Mouse (Mus musculus) heart, postnatal 0 days (tissue): Measurements from ENCODE around the gene Rtbdn. TPM values are rescaled to one million over a fixed set of nuclear protein-coding genes. Genes with fewer than 3 reads are reported as not detected.

Experiments used
- ATAC-seq: fragments of 200-750 bp; cut with Nextera tagmentation; 2 replicates; pipeline ENCODE4 v1.8.0; 2017; ENCODE audit warnings: low read depth, moderate number of reproducible peaks, moderate library complexity; ENCODE audit not compliant: insufficient read depth
- DNase-seq: peaks from one replicate; pipeline ENCODE4 v3.0.0-alpha.2; 2016; ENCODE audit warnings: low spot score
- H3K27ac ChIP-seq: fragments of 300-500 bp; sonication (generic); 2 replicates; pipeline ENCODE4 v1.5.1; 2014; ENCODE audit warnings: low read depth, mild to moderate bottlenecking
- H3K27me3 ChIP-seq: fragments of 300-500 bp; sonication (generic); 2 replicates; pipeline ENCODE4 v1.6.1; 2014; ENCODE audit warnings: low read length, mixed read lengths; ENCODE audit not compliant: control insufficient read depth, insufficient read depth
- H3K36me3 ChIP-seq: fragments of 300-500 bp; sonication (generic); replicated peaks from 2 replicates; pipeline ENCODE4 v1.6.1; 2014; ENCODE audit warnings: low read length, mixed read lengths; ENCODE audit not compliant: control insufficient read depth, insufficient read depth
- H3K4me1 ChIP-seq: fragments of 300-500 bp; sonication (generic); 2 replicates; pipeline ENCODE4 v1.6.1; 2014; ENCODE audit warnings: antibody characterized with exemption; ENCODE audit not compliant: control insufficient read depth, insufficient read depth
- H3K4me2 ChIP-seq: fragments of 300-500 bp; sonication (generic); 2 replicates; pipeline ENCODE4 v1.6.1; 2014; ENCODE audit warnings: low read depth, mild to moderate bottlenecking, low read length, moderate library complexity
- H3K4me3 ChIP-seq: fragments of 300-500 bp; sonication (generic); 2 replicates; pipeline ENCODE4 v1.5.1; 2014; ENCODE audit warnings: low read depth, low read length
- H3K9ac ChIP-seq: fragments of 300-500 bp; sonication (generic); replicated peaks from 2 replicates; pipeline ENCODE4 v1.6.1; 2014; ENCODE audit warnings: low read depth, low read length, mixed read lengths
- H3K9me3 ChIP-seq: fragments of 300-500 bp; sonication (generic); replicated peaks from 2 replicates; pipeline ENCODE4 v1.6.1; 2016; ENCODE audit warnings: low read length; ENCODE audit not compliant: control insufficient read depth
- CTCF ChIP-seq: IDR thresholded peaks from 2 replicates; pipeline ENCODE4 v1.5.1; 2016; ENCODE audit warnings: antibody characterized with exemption, control low read depth, low read depth
- EP300 ChIP-seq: IDR thresholded peaks from 2 replicates; pipeline ENCODE4 v1.6.1; 2016; ENCODE audit warnings: antibody characterized with exemption, low read depth
- WGBS: fragments of 180-500 bp; shearing (Covaris S2); extraction: QIAGEN DNeasy Blood & Tissue Kit; methylation state at CpG from one replicate; pipeline ENCODE4 v1.1.7; 2014; 5-methylcytosine and 5-hydroxymethylcytosine counted together
- polyA plus RNA-seq: library from polyadenylated mRNA; unstranded; fragments of >200 nt; fragmentation: Nextera tagmentation; extraction: Ambion mirVana; gene quantifications from 2 replicates; pipeline ENCODE4 v1.2.1, GENCODE M21; 2015
- total RNA-seq: library from RNA; depleted of rRNA; stranded (reverse); fragments of >200 nt; gene quantifications from 2 replicates; pipeline ENCODE4 v1.2.3, GENCODE M21; 2014; ENCODE audit warnings: low replicate concordance

The Rtbdn gene
- total and polyA plus RNA-seq, 2 experiments from 2014 or later, result 0.10 TPM; not detected in 1

DNA sequence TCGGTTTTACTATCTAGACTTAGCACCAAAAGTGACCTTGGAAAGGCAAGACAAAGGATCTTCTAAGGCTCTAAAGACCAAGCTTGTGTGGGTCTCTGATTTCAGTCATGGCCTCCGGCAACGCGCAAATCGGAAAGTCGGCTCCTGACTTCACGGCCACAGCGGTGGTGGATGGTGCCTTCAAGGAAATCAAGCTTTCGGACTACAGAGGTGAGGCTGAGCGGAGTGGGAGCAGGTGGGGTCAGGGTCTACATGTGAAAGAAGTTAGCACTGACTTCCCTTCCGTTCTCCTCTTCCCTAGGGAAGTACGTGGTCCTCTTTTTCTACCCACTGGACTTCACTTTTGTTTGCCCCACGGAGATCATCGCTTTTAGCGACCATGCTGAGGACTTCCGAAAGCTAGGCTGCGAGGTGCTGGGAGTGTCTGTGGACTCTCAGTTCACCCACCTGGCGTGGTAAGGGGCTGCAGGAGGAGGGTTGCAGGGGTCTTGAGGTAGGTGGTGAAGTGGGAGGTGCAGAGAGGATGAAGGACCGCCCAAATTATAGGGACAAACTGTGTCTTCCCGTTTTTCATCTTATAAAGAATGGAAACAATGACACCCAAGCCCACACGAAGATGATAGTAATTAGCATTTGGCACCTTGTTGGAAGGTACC is 23.5 kb downstream of the Rtbdn start:
- peak overlapping the region; percentile 84 for H3K9ac ChIP-seq
- H3K36me3 ChIP-seq, result peaks cover 30% of the 10 kb centered on the region
- H3K4me3 ChIP-seq, result peak overlapping the region; percentile 68
- peak overlapping the region; percentile 77 for H3K4me2 ChIP-seq
- H3K4me1 ChIP-seq, result peaks cover 26% of the 10 kb centered on the region
- H3K27ac ChIP-seq, result peak overlapping the region; percentile 83
- H3K9me3 ChIP-seq, result no peaks in the 10 kb centered on the region
- no peaks in the 10 kb centered on the region for H3K27me3 ChIP-seq
- WGBS, result 9% methylated on average over 21 of the region's 21 CpGs
- no peak for ATAC-seq
- no peak for DNase-seq
- TF ChIP-seq CTCF (no peak), EP300 (0 out of 2 replicates have a peak, but pooled peaks have one; percentile 4)

DNA sequence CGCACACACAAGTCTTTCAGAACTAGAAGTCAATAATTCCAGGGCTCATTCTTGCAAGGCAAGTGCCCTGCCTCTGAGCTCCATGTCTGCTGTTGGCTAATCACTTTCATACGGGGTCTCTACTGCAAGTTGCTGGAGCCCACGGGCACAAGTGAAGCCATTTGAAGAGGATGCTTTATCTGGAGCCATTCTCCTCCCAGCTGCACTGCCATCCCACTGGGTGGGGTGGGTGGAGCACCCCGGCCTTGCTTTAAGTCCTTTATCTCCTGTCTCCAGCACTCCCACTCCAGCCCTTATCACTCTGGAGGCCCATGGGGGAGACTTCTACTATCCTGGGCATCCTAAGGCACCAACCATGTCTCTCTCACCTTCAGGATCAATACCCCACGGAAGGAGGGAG is 24.1 kb downstream of the Rtbdn start:
- H3K4me2 ChIP-seq, result peak overlapping the region; percentile 77
- no peak overlapping the region for H3K4me3 ChIP-seq
- peaks cover 30% of the 10 kb centered on the region for H3K36me3 ChIP-seq
- H3K27ac ChIP-seq, result no peak overlapping the region
- peaks cover 25% of the 10 kb centered on the region for H3K4me1 ChIP-seq
- H3K9ac ChIP-seq, result peak overlapping the region; percentile 84; the same call in 1 of the 2 replicates
- no peak for DNase-seq
- WGBS, result 43% methylated on average over 5 of the region's 5 CpGs
- H3K27me3 ChIP-seq, result no peaks in the 10 kb centered on the region
- TF ChIP-seq EP300 (no peak), CTCF (no peak)
- no peaks in the 10 kb centered on the region for H3K9me3 ChIP-seq
- no peak for ATAC-seq

DNA sequence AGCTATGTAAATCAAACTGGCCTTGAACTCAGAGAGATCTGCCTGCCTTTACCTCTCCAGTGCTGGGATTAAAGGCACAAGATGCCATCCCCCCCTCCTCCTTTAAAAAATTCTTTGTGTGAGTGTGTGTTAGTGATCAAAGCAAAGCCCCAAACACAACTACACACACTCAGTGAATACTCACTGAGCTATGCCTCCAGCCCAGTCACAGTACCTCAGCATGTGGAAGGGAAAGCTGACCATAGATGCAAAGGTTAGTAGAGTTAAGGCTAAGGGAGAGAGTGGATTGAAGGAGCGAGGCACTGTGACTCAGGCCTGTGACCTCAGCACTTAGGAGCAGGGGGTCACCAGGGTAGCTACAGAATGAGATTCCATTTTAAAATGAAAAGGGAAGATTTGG is 26.3 kb downstream of the Rtbdn start:
- ATAC-seq, result no peak
- Histone ChIP-seq H3K4me2 (no peak overlapping the region), H3K4me3 (no peak overlapping the region), H3K36me3 (peaks cover 30% of the 10 kb centered on the region), H3K27ac (peak overlapping the region; percentile 39; the same call in 1 of the 2 replicates), H3K4me1 (peaks cover 19% of the 10 kb centered on the region), H3K27me3 (no peaks in the 10 kb centered on the region), H3K9ac (no peak overlapping the region), H3K9me3 (no peaks in the 10 kb centered on the region)
- no peak for DNase-seq
- TF ChIP-seq EP300, result no peak
- no peak for TF ChIP-seq CTCF
- 88% methylated on average over 1 of the region's 1 CpGs for WGBS

DNA sequence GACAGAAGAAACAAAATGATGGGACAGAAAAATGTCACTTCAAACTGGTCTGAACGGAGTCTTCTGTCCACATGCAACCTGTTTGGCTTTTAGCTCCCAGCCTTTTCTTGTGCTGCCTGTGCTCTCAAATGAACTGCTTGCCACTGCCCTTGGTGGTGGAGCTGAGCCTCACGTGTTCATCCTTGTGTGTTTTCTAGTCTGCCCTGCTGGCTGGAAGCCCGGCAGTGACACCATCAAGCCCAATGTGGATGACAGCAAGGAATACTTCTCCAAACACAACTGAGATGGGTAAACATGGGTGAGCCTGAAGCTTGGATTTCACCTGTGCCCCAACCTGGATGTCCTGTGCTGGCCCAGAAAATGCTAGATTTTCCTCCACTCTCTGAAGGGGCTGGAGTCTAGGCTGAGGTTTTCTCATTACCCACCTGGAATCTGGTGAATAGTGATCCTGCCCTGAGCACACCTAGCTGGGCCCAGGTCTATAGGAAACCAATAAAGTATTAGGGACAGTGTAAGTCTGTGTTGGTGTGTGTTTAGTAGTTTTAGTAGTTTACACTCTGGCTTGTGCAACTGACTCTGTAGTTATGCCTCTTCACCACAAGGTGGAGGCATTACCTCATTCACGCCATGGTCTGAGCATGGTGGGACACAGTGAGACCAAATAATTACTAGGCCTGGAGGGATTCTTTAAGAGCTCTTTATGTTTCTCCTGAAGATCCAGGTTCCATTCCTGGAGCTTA is 27.2 kb downstream of the Rtbdn start:
- no peak overlapping the region for H3K4me3 ChIP-seq
- TF ChIP-seq EP300 (no peak), CTCF (peak; percentile 95)
- WGBS, result 45% methylated on average over 4 of the region's 4 CpGs

GRCm38 (mm10) chr8:84974543-84975142 is 27.9 kb downstream of the Rtbdn start:
- Histone ChIP-seq H3K9ac (no peak overlapping the region), H3K27ac (no peak overlapping the region), H3K27me3 (no peaks in the 10 kb centered on the region), H3K9me3 (no peaks in the 10 kb centered on the region), H3K4me3 (no peak overlapping the region), H3K4me2 (no peak overlapping the region), H3K36me3 (peaks cover 30% of the 10 kb centered on the region), H3K4me1 (peaks cover 22% of the 10 kb centered on the region)
- DNase-seq (no peak), ATAC-seq (no peak)
- no peak for TF ChIP-seq EP300
- no peak for TF ChIP-seq CTCF
- WGBS, result 77% methylated on average over 8 of the region's 8 CpGs

More for the DNA sequence above, 27.2 kb downstream of the Rtbdn start:
- no peaks in the 10 kb centered on the region for H3K9me3 ChIP-seq
- H3K36me3 ChIP-seq, result peaks cover 30% of the 10 kb centered on the region
- H3K4me2 ChIP-seq, result no peak overlapping the region
- ATAC-seq (peak; percentile 13; the same call in 1 of the 2 replicates), DNase-seq (peak; percentile 76)
- peak overlapping the region; percentile 43; the same call in 1 of the 2 replicates for H3K27ac ChIP-seq
- H3K4me1 ChIP-seq, result peaks cover 16% of the 10 kb centered on the region
- H3K27me3 ChIP-seq, result no peaks in the 10 kb centered on the region
- no peak overlapping the region for H3K9ac ChIP-seq
